Mouse (Mus musculus) 3134 (cell line): Measurements from ENCODE around the gene Armc3.

Experiments
- DNase-seq: peaks from one replicate; pipeline ENCODE4 v3.0.0-alpha.2; 2011; ENCODE audit warnings: low spot score; ENCODE audit not compliant: insufficient read length; ENCODE audit errors: extremely low read depth

Armc3 gene

DNA sequence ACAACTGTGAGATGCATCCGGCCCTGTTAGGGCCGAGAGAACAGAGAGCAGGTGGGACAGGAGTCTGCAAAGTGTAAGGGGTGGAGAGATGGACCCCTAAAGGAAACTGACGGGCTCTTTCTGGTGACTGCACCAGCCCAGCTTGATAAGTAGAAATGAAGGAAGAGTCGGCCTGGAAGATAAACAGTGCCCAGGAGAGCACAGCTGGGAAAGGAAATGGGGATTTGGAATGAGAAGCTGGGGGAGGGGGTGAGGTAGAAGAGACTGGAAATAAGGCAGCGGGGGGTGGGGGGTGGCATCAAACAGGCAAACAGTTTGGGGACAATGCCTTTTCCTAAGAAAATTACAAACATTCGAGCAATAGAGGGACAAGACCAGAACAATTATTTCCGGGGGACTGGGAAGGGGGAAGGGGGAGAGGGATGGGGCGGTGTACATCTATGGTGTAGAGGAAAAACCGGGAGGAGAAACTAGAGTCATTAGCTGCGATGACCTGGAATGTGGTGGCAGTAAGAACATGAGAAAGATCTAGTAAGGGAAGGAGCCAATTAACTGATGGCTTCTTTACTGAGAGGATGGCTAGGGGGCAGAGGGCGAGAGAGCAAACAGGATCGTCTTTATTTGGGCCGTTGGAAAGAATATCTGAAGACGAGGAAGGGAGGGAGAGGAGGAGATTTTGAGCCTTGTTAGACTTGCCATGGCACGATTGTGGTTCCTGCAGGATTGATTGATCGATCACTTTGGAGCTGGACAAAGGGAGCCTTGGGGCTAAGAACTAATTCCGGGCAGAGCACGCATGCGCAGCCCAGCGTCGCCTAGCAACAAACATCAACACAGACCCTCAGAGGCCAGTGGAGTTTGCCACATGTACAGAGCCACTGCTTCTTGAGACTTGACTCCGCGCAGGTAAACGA is at the start of gene Armc3:
Armc3 (plus strand) TSS at position 851 of the 914 bp plus-strand sequence.
- no peak for DNase-seq

GRCm38 (mm10) chr2:19152687-19153086 is 46.4 kb upstream of the Armc3 start:
- DNase-seq, result no peak

- no peak for DNase-seq
Observed at GRCm38 (mm10) chr2:19156176-19156575, 42.9 kb upstream of the Armc3 start.

- no peak for DNase-seq
Observed at GRCm38 (mm10) chr2:19159539-19159938, 39.6 kb upstream of the Armc3 start.

DNA sequence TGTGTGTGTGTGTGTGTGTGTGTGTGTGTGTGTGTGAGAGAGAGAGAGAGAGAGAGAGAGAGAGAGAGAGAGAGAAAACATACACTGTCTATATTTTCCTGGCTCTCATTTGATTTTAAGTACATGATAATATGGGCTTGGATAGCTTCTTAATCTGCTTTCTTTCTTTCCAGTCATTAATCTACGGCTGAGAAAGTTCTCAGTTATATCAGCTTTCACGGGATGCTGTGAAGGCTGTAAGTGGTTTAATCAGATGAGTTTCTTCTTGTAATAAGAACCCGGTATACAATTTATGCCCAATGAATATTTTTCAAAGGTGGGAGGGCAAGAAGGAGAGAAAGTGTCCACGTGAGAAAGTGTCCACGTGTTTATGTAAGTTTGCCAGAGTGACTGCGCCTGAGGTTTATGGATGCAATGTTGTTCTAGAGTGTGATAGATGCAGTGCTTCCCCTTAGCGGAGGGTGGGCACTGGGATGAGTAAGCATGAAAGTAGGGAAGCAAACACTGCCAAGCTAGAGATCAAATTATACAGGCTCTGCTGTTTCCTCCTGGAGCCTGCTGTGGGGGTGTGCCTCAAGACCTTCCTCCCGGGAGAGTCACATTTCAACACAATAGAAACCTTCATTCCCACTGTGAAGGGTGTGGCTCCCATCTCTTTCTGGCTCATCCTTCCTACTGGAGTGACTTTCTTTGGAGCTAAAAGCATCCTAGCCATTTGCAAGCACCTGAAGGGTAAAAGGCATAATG is 38.6 kb upstream of the Armc3 start:
- DNase-seq, result no peak

DNA sequence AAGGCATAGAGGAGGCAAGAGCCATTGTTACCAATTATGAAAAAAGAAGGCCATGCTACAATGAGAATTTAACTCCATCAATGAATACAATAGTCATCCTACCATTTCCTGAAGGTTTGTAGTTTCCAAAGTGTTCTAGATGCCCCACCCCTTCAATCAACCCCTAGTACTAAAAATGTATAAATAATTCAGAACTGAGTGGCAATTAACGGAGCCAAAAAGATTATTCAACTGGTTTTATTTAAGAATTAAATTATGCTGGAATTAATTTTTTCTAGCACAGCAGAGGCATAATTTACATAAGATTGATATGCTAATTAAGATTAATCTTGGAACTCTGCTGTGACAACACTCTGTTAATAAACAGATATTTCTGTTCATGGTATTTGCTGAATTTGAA is 34.9 kb upstream of the Armc3 start:
- DNase-seq, result no peak

- DNase-seq, result no peak
Observed at GRCm38 (mm10) chr2:19176827-19177236, 22.3 kb upstream of the Armc3 start.

- DNase-seq, result no peak
Observed at GRCm38 (mm10) chr2:19199366-19199853, 308 bp downstream of the Armc3 start.

GRCm38 (mm10) chr2:19200112-19200511 is 1.0 kb downstream of the Armc3 start:
- no peak for DNase-seq

DNA sequence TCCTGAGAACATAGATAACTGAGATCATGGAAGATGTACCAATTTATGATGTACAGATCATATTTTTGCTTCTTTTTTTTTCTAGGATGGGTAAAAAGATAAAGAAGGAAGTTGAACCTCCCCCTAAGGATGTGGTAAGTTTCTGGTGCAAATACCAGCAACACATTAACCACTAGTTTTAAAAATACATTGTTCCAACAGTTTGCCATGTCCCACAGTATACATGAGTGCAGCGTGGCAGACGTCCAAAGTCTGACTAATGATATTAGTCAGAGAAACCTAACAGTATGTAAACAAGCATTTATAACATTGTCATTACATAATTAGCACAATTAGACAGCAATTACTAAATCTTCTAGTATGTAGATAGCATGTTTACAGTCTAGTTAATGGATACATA is 2.6 kb downstream of the Armc3 start:
- DNase-seq, result no peak

DNA sequence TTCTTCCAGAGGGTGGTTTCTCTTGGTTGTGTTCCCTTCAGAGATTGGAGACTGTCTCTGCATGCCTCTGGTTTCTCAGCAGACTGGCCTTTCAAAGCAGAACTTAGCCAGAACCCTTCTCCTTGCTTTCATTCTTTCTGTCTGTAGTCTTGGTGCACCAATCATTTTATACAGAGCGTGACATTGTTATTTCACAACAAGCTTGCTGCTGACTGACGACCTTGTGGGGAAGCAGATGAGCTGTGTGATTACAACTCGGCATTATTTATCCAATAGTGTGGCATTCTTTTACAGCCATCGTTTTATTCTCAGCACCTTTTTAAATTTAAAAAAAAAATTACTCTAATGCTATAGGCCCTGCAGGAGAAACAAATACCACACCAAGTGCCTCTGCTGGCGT is 35.2 kb downstream of the Armc3 start:
- no peak for DNase-seq

- no peak for DNase-seq
Observed at GRCm38 (mm10) chr2:19235193-19235592, 36.1 kb downstream of the Armc3 start.

- no peak for DNase-seq
Observed at GRCm38 (mm10) chr2:19235614-19236013, 36.5 kb downstream of the Armc3 start.

DNA sequence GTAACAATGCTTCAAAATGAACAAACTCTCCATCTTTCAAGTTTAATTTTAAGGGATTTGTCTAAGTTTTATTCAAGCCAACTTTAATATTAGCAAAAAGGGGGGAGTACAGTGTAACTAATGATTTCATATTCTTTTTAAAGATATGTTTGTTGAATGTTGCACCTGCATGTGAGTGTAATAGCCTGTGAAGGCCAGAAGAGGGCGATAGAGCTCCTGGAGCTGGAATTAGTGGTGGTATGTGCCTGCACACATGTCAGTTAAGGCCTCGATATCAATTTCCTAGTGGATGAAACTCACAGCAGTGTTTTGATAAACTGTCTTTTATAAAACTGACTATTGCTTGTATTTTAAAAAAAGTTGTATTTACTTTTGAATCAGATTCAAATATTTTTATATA is 39.7 kb downstream of the Armc3 start:
- no peak for DNase-seq

DNA sequence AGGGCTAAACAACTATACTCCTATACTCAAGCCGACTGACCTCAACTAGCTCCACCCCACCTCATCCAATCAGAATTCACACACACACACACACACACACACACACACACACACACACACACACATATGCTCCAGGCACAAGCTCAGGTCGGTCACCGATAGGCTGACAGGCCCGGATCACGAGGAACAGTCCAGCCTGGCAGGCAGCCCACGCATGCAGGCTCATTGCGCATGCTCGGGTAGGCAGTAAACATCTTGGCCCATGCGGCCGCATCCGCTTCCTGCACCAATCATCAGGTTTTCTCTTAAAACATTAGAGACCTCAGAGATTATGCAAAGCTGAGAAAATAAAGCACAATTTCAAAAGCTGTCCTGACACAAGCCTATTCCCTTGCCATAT is 50.5 kb downstream of the Armc3 start:
- DNase-seq, result no peak

DNA sequence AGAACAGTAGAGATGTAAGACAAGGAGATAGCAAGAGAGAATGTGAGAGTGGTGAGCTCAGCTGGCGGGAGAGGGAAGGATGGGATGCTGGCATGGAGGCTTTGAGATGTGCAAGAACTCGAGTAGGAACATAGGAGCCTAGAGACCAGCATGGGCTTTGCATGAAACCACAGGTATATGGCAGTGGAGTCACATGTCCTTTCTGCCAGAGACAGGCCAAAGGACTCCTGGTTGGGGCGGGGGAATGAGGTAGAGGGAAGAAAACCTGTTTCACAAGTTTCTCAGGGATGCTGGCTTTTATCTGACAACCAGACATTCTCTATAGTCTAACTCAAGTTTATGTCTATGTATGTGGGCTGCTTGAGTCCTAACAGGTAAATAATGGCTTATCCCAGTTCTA is 55.9 kb downstream of the Armc3 start:
- no peak for DNase-seq

- DNase-seq, result no peak
Observed at GRCm38 (mm10) chr2:19257255-19257654, 58.2 kb downstream of the Armc3 start.

DNA sequence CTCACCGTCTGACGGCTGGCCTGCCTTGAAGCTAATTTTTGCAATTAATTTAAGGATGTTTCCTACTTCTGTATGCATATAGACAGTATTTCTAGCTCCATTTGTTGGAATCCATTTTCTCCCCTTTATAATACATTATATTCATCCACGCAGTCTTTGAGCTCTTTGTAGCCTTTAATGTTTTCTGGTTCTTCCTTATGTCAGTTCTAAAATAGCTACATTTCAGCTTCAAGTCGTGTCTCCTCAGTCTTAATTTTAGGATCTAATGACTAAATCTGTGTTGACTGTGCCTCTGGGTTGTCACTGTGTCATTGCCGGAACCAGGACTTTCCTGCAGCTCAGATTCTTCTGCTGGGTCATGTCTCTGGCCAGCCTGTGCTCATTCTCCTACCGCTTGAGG is 61.3 kb downstream of the Armc3 start:
- DNase-seq, result no peak

DNA sequence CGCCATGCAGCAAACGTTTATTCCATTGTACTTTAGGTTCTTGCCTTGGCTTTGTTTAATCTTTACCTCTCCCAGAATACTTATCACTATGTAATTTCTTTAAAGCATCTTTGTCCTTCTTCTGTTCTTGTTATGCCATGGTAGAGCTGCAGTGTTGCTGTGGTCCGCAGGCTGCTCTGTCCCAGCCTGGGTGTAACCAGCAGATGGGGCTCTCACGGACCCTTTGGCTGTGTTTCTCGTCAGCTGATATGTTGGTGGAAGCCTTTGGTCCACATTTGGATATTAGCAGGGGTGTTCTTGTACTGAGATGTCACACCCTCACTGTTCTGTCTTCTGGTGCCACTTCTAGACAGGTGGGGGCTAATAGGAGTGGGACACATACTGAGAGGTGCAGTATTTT is 64.3 kb downstream of the Armc3 start:
- DNase-seq, result no peak

GRCm38 (mm10) chr2:19265834-19266233 is 66.7 kb downstream of the Armc3 start:
- DNase-seq, result no peak

DNA sequence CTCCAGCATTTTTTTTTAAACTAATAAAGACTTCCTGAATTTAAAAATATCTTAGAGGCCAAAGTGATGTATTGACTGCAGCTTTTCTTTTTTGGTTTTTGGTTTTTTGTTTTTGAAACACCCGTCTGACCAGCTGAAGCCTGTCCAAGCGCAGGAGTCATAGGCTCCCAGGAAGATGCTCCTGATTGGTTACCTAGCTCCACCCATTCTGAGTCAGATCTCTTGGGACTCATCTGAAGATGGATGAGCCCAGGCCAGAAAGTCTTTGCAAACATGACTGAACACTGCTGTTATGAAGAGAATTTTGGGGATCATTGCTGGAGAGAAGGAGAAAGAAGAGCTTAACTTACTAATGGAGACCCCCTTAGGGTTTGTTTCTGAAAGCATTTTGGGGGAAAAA is 68.3 kb downstream of the Armc3 start:
- DNase-seq, result no peak

DNA sequence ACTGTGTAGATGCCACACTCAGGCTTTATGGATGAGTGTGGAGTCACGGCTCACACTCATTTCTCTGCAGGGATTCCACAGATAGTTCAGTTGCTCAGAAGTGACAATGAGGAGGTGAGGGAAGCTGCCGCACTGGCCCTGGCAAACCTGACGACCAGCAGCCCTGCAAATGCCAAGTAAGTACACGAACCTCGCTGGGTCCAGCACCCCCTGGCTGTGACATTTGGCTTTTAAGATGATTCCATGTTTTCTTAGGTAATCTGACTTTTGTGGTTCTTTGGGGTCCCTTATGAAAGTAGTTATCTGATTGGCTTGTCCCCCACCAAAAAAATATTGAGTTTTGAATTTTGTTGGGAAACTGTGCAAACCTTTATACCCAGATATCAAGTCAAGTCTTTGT is 70.9 kb downstream of the Armc3 start:
- DNase-seq, result no peak
